Mouse (Mus musculus): ENCODE measurements around the gene Kcna7.
A peak's percentile ranks its signal among the peaks of the same experiment; 100 is the strongest.
"Not testable (repeated sequence)": the region's sequence is repeated elsewhere in the genome, so short reads cannot be mapped to it uniquely, and the experiment has no call there.

Gene Kcna7

GRCm38 (mm10) chr7:45405091-45406075 is at the start of gene Kcna7:
Gene Kcna7, plus strand, starts transcription at chr7:45405653.
- peak; percentile 59 for DNase-seq

GRCm38 (mm10) chr7:45356087-45356486 is 49.4 kb upstream of the Kcna7 start:
- no peak for DNase-seq

GRCm38 (mm10) chr7:45359081-45359480 is 46.4 kb upstream of the Kcna7 start:
- DNase-seq = not testable (repeated sequence)

GRCm38 (mm10) chr7:45360404-45361125 is 44.9 kb upstream of the Kcna7 start:
- peak; percentile 75 for DNase-seq

- peak; percentile 94 for DNase-seq
These were observed 44.1 kb upstream of the Kcna7 start for GRCm38 (mm10) chr7:45361243-45361804.

- peak; percentile 90 for DNase-seq
These were observed 42.7 kb upstream of the Kcna7 start for GRCm38 (mm10) chr7:45362801-45363200.

GRCm38 (mm10) chr7:45363983-45364382 is 41.5 kb upstream of the Kcna7 start:
- DNase-seq = peak; percentile 53

GRCm38 (mm10) chr7:45365742-45366651 is 39.5 kb upstream of the Kcna7 start:
- peak; percentile 82 for DNase-seq

GRCm38 (mm10) chr7:45366652-45367019 is 38.8 kb upstream of the Kcna7 start, which contains the start of gene Ppfia3:
Gene Ppfia3, minus strand, starts transcription at chr7:45367019.
- DNase-seq = no peak

- DNase-seq = peak; percentile 99
These were observed 38.2 kb upstream of the Kcna7 start for GRCm38 (mm10) chr7:45367020-45367880.

- peak; percentile 70 for DNase-seq
These were observed 37.3 kb upstream of the Kcna7 start for GRCm38 (mm10) chr7:45368178-45368577.

GRCm38 (mm10) chr7:45369022-45369745 is 36.3 kb upstream of the Kcna7 start:
- peak; percentile 71 for DNase-seq

- DNase-seq = peak; percentile 61
These were observed 35.5 kb upstream of the Kcna7 start for GRCm38 (mm10) chr7:45369836-45370474.

- DNase-seq = peak; percentile 93
These were observed 34.8 kb upstream of the Kcna7 start, which contains the start of gene Lin7b for GRCm38 (mm10) chr7:45370475-45371311. Gene Lin7b, minus strand, starts transcription at chr7:45370583.

GRCm38 (mm10) chr7:45372371-45372770 is 33.1 kb upstream of the Kcna7 start:
- no peak for DNase-seq

GRCm38 (mm10) chr7:45374620-45375019 is 30.8 kb upstream of the Kcna7 start:
- DNase-seq = no peak

GRCm38 (mm10) chr7:45376057-45376456 is 29.4 kb upstream of the Kcna7 start:
- DNase-seq = no peak

- DNase-seq = no peak
These were observed 19.4 kb upstream of the Kcna7 start for GRCm38 (mm10) chr7:45386077-45386476.

GRCm38 (mm10) chr7:45395129-45395541 is 10.3 kb upstream of the Kcna7 start:
- DNase-seq = no peak

All from cerebellum, adult 9-11 months (tissue).